Mouse (Mus musculus) lung, postnatal 0 days (tissue): Measurements from ENCODE around the gene Aifm1.

Experiments
- CTCF ChIP-seq: IDR thresholded peaks from 2 replicates; pipeline ENCODE4 v1.5.1; 2016; ENCODE audit warnings: antibody characterized with exemption, mild to moderate bottlenecking
- EP300 ChIP-seq: IDR thresholded peaks from 2 replicates; pipeline ENCODE4 v1.6.1; 2016; ENCODE audit warnings: antibody characterized with exemption, mild to moderate bottlenecking, control low read depth

DNA sequence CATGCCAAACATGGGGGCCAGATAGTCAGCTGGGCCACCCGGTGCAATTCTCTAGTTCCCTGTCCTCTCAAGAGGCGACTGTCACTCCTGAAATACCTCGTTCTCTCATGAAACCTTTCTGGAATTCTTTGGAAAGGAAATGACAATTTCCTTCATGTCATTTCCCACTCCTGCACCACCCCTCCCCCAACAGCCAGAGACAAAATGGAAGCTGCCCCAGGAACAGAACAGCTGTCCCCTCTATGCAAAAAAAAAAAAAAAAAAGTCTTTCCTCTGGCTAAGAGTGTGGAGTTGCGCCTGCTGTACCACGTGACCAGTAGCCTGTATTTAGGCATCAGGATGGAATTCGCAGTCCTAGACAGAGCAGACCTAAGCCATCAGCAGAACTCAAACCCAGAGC is 85.1 kb downstream of the Aifm1 start:
- TF ChIP-seq CTCF (no peak), EP300 (peak; percentile 27; the same call in 1 of the 2 replicates)
